Mouse (Mus musculus) layer of hippocampus, adult 11-12 months (tissue): ENCODE results near the gene Mto1.
"Not testable (repeated sequence)": the region's sequence is repeated elsewhere in the genome, so short reads cannot be mapped to it uniquely, and the experiment has no call there.

Source experiments
- DNase-seq: peaks from one replicate; pipeline ENCODE4 v3.0.0; 2022; ENCODE audit warnings: low spot score

The Mto1 gene

GRCm38 (mm10) chr9:78475873-78476272 is 27.9 kb downstream of the Mto1 start:
- no peak for DNase-seq

GRCm38 (mm10) chr9:78476531-78477020 is 28.6 kb downstream of the Mto1 start:
- no peak for DNase-seq

GRCm38 (mm10) chr9:78477021-78477551 is 29.1 kb downstream of the Mto1 start:
- no peak for DNase-seq

- DNase-seq = not testable (repeated sequence)
These were observed 30.1 kb downstream of the Mto1 start for GRCm38 (mm10) chr9:78478009-78478605.

- DNase-seq = not testable (repeated sequence)
These were observed 31.3 kb downstream of the Mto1 start for GRCm38 (mm10) chr9:78479308-78479707.

- not testable (repeated sequence) for DNase-seq
These were observed 32.2 kb downstream of the Mto1 start for GRCm38 (mm10) chr9:78480227-78480626.

GRCm38 (mm10) chr9:78480706-78481358 is 32.8 kb downstream of the Mto1 start:
- peak; percentile 77 for DNase-seq

- peak; percentile 96 for DNase-seq
These were observed 33.7 kb downstream of the Mto1 start for GRCm38 (mm10) chr9:78481423-78482331.

GRCm38 (mm10) chr9:78482386-78482785 is 34.4 kb downstream of the Mto1 start:
- DNase-seq = no peak

GRCm38 (mm10) chr9:78484660-78485059 is 36.7 kb downstream of the Mto1 start:
- DNase-seq = no peak

GRCm38 (mm10) chr9:78488021-78488420 is 40.0 kb downstream of the Mto1 start:
- not testable (repeated sequence) for DNase-seq

- peak; percentile 49 for DNase-seq
These were observed 40.9 kb downstream of the Mto1 start, which contains the start of gene Eef1a1 for GRCm38 (mm10) chr9:78488890-78489420. Gene Eef1a1, minus strand, starts transcription at chr9:78489151.

- no peak for DNase-seq
These were observed 43.2 kb downstream of the Mto1 start for GRCm38 (mm10) chr9:78491169-78491568.

GRCm38 (mm10) chr9:78492254-78492653 is 44.2 kb downstream of the Mto1 start:
- DNase-seq = no peak

GRCm38 (mm10) chr9:78493171-78493570 is 45.2 kb downstream of the Mto1 start:
- DNase-seq = no peak

GRCm38 (mm10) chr9:78500386-78500785 is 52.4 kb downstream of the Mto1 start:
- no peak for DNase-seq

GRCm38 (mm10) chr9:78501284-78501683 is 53.3 kb downstream of the Mto1 start:
- DNase-seq = no peak

- DNase-seq = no peak
These were observed 55.4 kb downstream of the Mto1 start for GRCm38 (mm10) chr9:78503223-78504079.

- DNase-seq = no peak
These were observed 56.1 kb downstream of the Mto1 start for GRCm38 (mm10) chr9:78504133-78504532.

- DNase-seq = no peak
These were observed 56.7 kb downstream of the Mto1 start for GRCm38 (mm10) chr9:78504679-78505078.

- DNase-seq = no peak
These were observed 57.2 kb downstream of the Mto1 start for GRCm38 (mm10) chr9:78505223-78505622.
